ENCODE assay signal across 13 mouse cellular contexts in genomic region chr5:147435751-147436150, GRCm38 (mm10). TPM values are rescaled to one million over a fixed set of nuclear protein-coding genes. Genes with fewer than 3 reads are reported as not detected.
DNase-seq lines count a peak whose midpoint lies in the region; ATAC-seq and TF ChIP-seq lines count a peak whose summit lies in the region.
"Had no signal": no experiment of that assay in that cellular context is flagged by ENCODE, and none has a peak within 500 bp of the region (broad histone marks: within the 10 kb centered on the region; RNA-seq: fewer than 3 reads in every experiment).

No protein-coding gene starts in this region.

- ATAC-seq in forebrain, embryonic 16.5 days, result no peak
- ATAC-seq in forebrain, embryonic 12.5 days (ENCODE audit: low FRiP score), result no peak
- ATAC-seq in kidney, embryonic 14.5 days (ENCODE audit: low FRiP score, low TSS enrichment), result no peak
- no peak for ATAC-seq in G1E (ENCODE audit: extremely low read depth, insufficient number of reproducible peaks, low FRiP score, poor library complexity, severe bottlenecking)
- ATAC-seq in kidney, postnatal 0 days (replicated peaks; ENCODE audit: low FRiP score, low read depth), result no peak
- ATAC-seq: forebrain, embryonic 14.5 days had no signal

- no peaks in the 10 kb centered on the region for H3K36me3 ChIP-seq in forebrain, embryonic 16.5 days (ENCODE audit: control insufficient read depth, insufficient read depth)
- no peaks in the 10 kb centered on the region for H3K36me3 ChIP-seq in forebrain, embryonic 12.5 days (replicated peaks)
- H3K36me3 ChIP-seq in kidney, embryonic 14.5 days (ENCODE audit: control insufficient read depth, insufficient read depth, low read length), result peaks cover 3% of the 10 kb centered on the region
- H3K36me3 ChIP-seq in G1E (replicated peaks), result peaks cover 60% of the 10 kb centered on the region
- no peaks in the 10 kb centered on the region for H3K36me3 ChIP-seq in kidney, postnatal 0 days (ENCODE audit: insufficient read depth, low read length)
- H3K36me3 ChIP-seq: midbrain, embryonic 12.5 days had no signal

- H3K9me3 ChIP-seq in forebrain, embryonic 16.5 days (ENCODE audit: control insufficient read depth, low read length), result no peaks in the 10 kb centered on the region
- H3K9me3 ChIP-seq in forebrain, embryonic 12.5 days, result no peaks in the 10 kb centered on the region
- H3K9me3 ChIP-seq in kidney, embryonic 14.5 days (ENCODE audit: control insufficient read depth, low read length), result no peaks in the 10 kb centered on the region
- H3K9me3 ChIP-seq in G1E (replicated peaks), result no peaks in the 10 kb centered on the region
- H3K9me3 ChIP-seq in kidney, postnatal 0 days (replicated peaks; ENCODE audit: low read length), result no peaks in the 10 kb centered on the region
- H3K9me3 ChIP-seq: midbrain, embryonic 12.5 days had no signal

- H3K4me2 ChIP-seq in forebrain, embryonic 16.5 days (ENCODE audit: low read length), result no peak overlapping the region
- no peak overlapping the region for H3K4me2 ChIP-seq in forebrain, embryonic 12.5 days
- H3K4me2 ChIP-seq in kidney, embryonic 14.5 days (replicated peaks; ENCODE audit: low read depth, low read length), result no peak overlapping the region
- peak overlapping the region; percentile 4; the same call in 1 of the 2 replicates for H3K4me2 ChIP-seq in kidney, postnatal 0 days (ENCODE audit: low read length)
- H3K4me2 ChIP-seq: midbrain, embryonic 12.5 days had no signal

- H3K4me1 ChIP-seq in forebrain, embryonic 16.5 days (replicated peaks; ENCODE audit: control insufficient read depth, insufficient read depth, low read length), result peaks cover 51% of the 10 kb centered on the region
- peaks cover 42% of the 10 kb centered on the region for H3K4me1 ChIP-seq in forebrain, embryonic 12.5 days
- peaks cover 33% of the 10 kb centered on the region for H3K4me1 ChIP-seq in kidney, embryonic 14.5 days (ENCODE audit: control insufficient read depth, insufficient read depth, low read length)
- peaks cover 82% of the 10 kb centered on the region for H3K4me1 ChIP-seq in G1E (ENCODE audit: insufficient read depth, low read depth, low read length)
- peaks cover 39% of the 10 kb centered on the region for H3K4me1 ChIP-seq in kidney, postnatal 0 days (replicated peaks; ENCODE audit: insufficient read depth, low read length)

- peak overlapping the region; percentile 33; the same call in 1 of the 2 replicates for H3K27ac ChIP-seq in forebrain, embryonic 16.5 days (ENCODE audit: low read length)
- no peak overlapping the region for H3K27ac ChIP-seq in forebrain, embryonic 12.5 days
- H3K27ac ChIP-seq in kidney, embryonic 14.5 days (ENCODE audit: low read depth, low read length), result no peak overlapping the region
- 0 out of 2 replicates have a peak overlapping the region, but pooled peaks have one; percentile 14 for H3K27ac ChIP-seq in kidney, postnatal 0 days
- H3K27ac ChIP-seq: midbrain, embryonic 12.5 days had no signal

- no peak overlapping the region for H3K4me3 ChIP-seq in forebrain, embryonic 16.5 days (replicated peaks; ENCODE audit: low read length)
- no peak overlapping the region for H3K4me3 ChIP-seq in forebrain, embryonic 12.5 days (replicated peaks)
- H3K4me3 ChIP-seq in kidney, embryonic 14.5 days (ENCODE audit: low read length), result no peak overlapping the region
- peak overlapping the region; percentile 16; the same call in 1 of the 2 replicates for H3K4me3 ChIP-seq in G1E (ENCODE audit: low read depth, low read length)
- no peak overlapping the region for H3K4me3 ChIP-seq in kidney, postnatal 0 days (replicated peaks; ENCODE audit: low read depth, low read length)
- H3K4me3 ChIP-seq: midbrain, embryonic 12.5 days had no signal

- WGBS in forebrain, embryonic 16.5 days, result 71% methylated on average over 2 of the region's 2 CpGs
- WGBS in forebrain, embryonic 12.5 days, result 80% methylated on average over 2 of the region's 2 CpGs
- 58% methylated on average over 2 of the region's 2 CpGs for WGBS in kidney, embryonic 14.5 days
- WGBS in kidney, postnatal 0 days, result 37% methylated on average over 2 of the region's 2 CpGs

- TF ChIP-seq CTCF in G1E (IDR thresholded peaks at IDR 0.05; ENCODE audit: low read depth, low read length), result no peak
- no peak for TF ChIP-seq CTCF in kidney, postnatal 0 days (IDR thresholded peaks at IDR 0.05; ENCODE audit: low read depth)

- no peaks in the 10 kb centered on the region for H3K27me3 ChIP-seq in forebrain, embryonic 16.5 days (replicated peaks; ENCODE audit: control insufficient read depth, insufficient read depth, low read length)
- no peaks in the 10 kb centered on the region for H3K27me3 ChIP-seq in forebrain, embryonic 12.5 days
- no peaks in the 10 kb centered on the region for H3K27me3 ChIP-seq in kidney, embryonic 14.5 days (ENCODE audit: control insufficient read depth, insufficient read depth, low read length)
- H3K27me3 ChIP-seq in G1E (ENCODE audit: insufficient read depth, low read length), result no peaks in the 10 kb centered on the region
- H3K27me3 ChIP-seq in kidney, postnatal 0 days (ENCODE audit: insufficient read depth, low read length), result no peaks in the 10 kb centered on the region
- H3K27me3 ChIP-seq: midbrain, embryonic 12.5 days had no signal

- DNase-seq in kidney, adult 11 months, result peak; percentile 61
- DNase-seq in G1E (ENCODE audit: low spot score), result no peak
- no peak for DNase-seq in kidney, postnatal 0 days (ENCODE audit: low spot score)
- DNase-seq in layer of hippocampus, adult 18-20 months (ENCODE audit: low spot score in 2 of 2), result no peak
- DNase-seq in thymus, postnatal 4 days, result no peak
- DNase-seq: gastrocnemius, postnatal 25 days; layer of hippocampus, adult 9-11 months had no signal

- no peak overlapping the region for H3K9ac ChIP-seq in forebrain, embryonic 16.5 days (replicated peaks; ENCODE audit: low read depth, low read length)
- no peak overlapping the region for H3K9ac ChIP-seq in forebrain, embryonic 12.5 days
- H3K9ac ChIP-seq in kidney, embryonic 14.5 days (ENCODE audit: low read depth, low read length), result no peak overlapping the region
- no peak overlapping the region for H3K9ac ChIP-seq in kidney, postnatal 0 days (ENCODE audit: low read depth, low read length)
- H3K9ac ChIP-seq: midbrain, embryonic 12.5 days had no signal

RNA-seq across cellular contexts. Expression of gene Pan3, which starts 5.8 kb away (rescaled TPM):
- polyA plus RNA-seq in forebrain, embryonic 16.5 days (2015; fragmentation: Nextera tagmentation; extraction: Ambion mirVana), result 64.7 and 67.0 TPM in 2 replicates
- polyA plus RNA-seq in forebrain, embryonic 12.5 days (2016; fragmentation: Nextera tagmentation; extraction: Ambion mirVana), result 43.4 and 55.1 TPM in 2 replicates
- 88.9 and 102 TPM in 2 replicates for polyA plus RNA-seq in kidney, embryonic 14.5 days (2014; fragmentation: Nextera tagmentation; extraction: Ambion mirVana)
- total RNA-seq in G1E (2014; fragmentation: Nextera tagmentation) (618 and 666 TPM in 2 replicates), G1E (2017) (179 and 200 TPM in 2 replicates)
- 30.7 and 32.3 TPM in 2 replicates for polyA plus RNA-seq in G1E (2012)
- 62.5 and 69.9 TPM in 2 replicates for polyA plus RNA-seq in kidney, postnatal 0 days (2015; fragmentation: Nextera tagmentation; extraction: Ambion mirVana)
- 10 to 100 TPM; 84.8 to 88.2 TPM for total RNA-seq in layer of hippocampus, adult 18-20 months (2021)

RNA-seq across cellular contexts. Expression of gene Flt3, which starts 35.5 kb away (rescaled TPM):
- polyA plus RNA-seq in forebrain, embryonic 16.5 days (2015; fragmentation: Nextera tagmentation; extraction: Ambion mirVana), result 0.10 and 0.18 TPM in 2 replicates
- 0.05 and 0.11 TPM in 2 replicates for polyA plus RNA-seq in forebrain, embryonic 12.5 days (2016; fragmentation: Nextera tagmentation; extraction: Ambion mirVana)
- polyA plus RNA-seq in kidney, embryonic 14.5 days (2014; fragmentation: Nextera tagmentation; extraction: Ambion mirVana), result not detected in 2 replicates
- not detected in 2 replicates for total RNA-seq in G1E (2014; fragmentation: Nextera tagmentation)
- 0.11 and 0.17 TPM in 2 replicates for total RNA-seq in G1E (2017)
- not detected in 2 replicates for polyA plus RNA-seq in G1E (2012)
- 0.06 and 0.08 TPM in 2 replicates for polyA plus RNA-seq in kidney, postnatal 0 days (2015; fragmentation: Nextera tagmentation; extraction: Ambion mirVana)
- 1 to 10 TPM; 7.1 to 7.9 TPM for total RNA-seq in layer of hippocampus, adult 18-20 months (2021)
- total RNA-seq: gastrocnemius, postnatal 25 days; heart, postnatal 4 days had no signal

Comparison
In these comparisons a context has a peak if more than half of its experiments do, and no peak if none do; other contexts are left out.
1. H3K27ac ChIP-seq: peak in forebrain, embryonic 16.5 days (single experiment) and kidney, postnatal 0 days (single experiment); none in forebrain, embryonic 12.5 days (single experiment) and kidney, embryonic 14.5 days (single experiment).